Mouse (Mus musculus) G1E (cell line): ENCODE measurements around the gene Ttc39a. TPM values are rescaled to one million over a fixed set of nuclear protein-coding genes. Genes with fewer than 3 reads are reported as not detected.
A peak's percentile ranks its signal among the peaks of the same experiment; 100 is the strongest.

Source experiments
- ATAC-seq: 2 replicates; pipeline ENCODE4 v1.8.0; 2016; ENCODE audit warnings: mild to moderate bottlenecking; ENCODE audit not compliant: insufficient number of reproducible peaks, poor library complexity, low FRiP score, severe bottlenecking; ENCODE audit errors: extremely low read depth
- DNase-seq: peaks from one replicate; pipeline ENCODE4 v3.0.0; 2012; ENCODE audit warnings: low spot score
- H3K27me3 ChIP-seq: 2 replicates; pipeline ENCODE4 v1.6.1; 2012; ENCODE audit warnings: mild to moderate bottlenecking, low read length, inconsistent platforms; ENCODE audit not compliant: insufficient read depth
- H3K36me3 ChIP-seq: replicated peaks from 2 replicates; pipeline ENCODE3; 2012; ENCODE audit warnings: mild to moderate bottlenecking, inconsistent platforms
- H3K4me1 ChIP-seq: 2 replicates; pipeline ENCODE4 v1.6.1; 2012; ENCODE audit warnings: low read depth, low read length, inconsistent platforms, mixed read lengths; ENCODE audit not compliant: insufficient read depth
- H3K4me3 ChIP-seq: 2 replicates; pipeline ENCODE4 v1.5.1; 2012; ENCODE audit warnings: low read depth, mild to moderate bottlenecking, inconsistent platforms, low read length, moderate library complexity, mixed read lengths
- H3K9me3 ChIP-seq: replicated peaks from 2 replicates; pipeline ENCODE4 v1.6.1; 2012; ENCODE audit warnings: inconsistent platforms
- CTCF ChIP-seq: IDR thresholded peaks from 2 replicates; pipeline ENCODE4 v1.5.1; 2012; ENCODE audit warnings: low read depth, low read length, inconsistent platforms, mixed read lengths
- GATA1 ChIP-seq: IDR thresholded peaks from 2 replicates; pipeline ENCODE4 v1.6.1; 2012; ENCODE audit warnings: borderline replicate concordance, low read length, inconsistent platforms, mixed read lengths
- GATA2 ChIP-seq: IDR thresholded peaks from 2 replicates; pipeline ENCODE4 v1.6.1; 2012; ENCODE audit warnings: low read depth, low read length, inconsistent platforms, borderline replicate concordance
- POLR2AphosphoS5 ChIP-seq: IDR thresholded peaks from 2 replicates; pipeline ENCODE4 v1.6.1; 2012; ENCODE audit warnings: low read depth, low read length, inconsistent platforms; ENCODE audit not compliant: insufficient replicate concordance
- TAL1 ChIP-seq: conservative IDR thresholded peaks from 2 replicates; pipeline ENCODE4 v1.6.1; 2012; ENCODE audit warnings: low read depth, low read length, inconsistent platforms, mixed read lengths
- polyA plus RNA-seq: library from polyadenylated mRNA; stranded (reverse); fragments of >175 nt; gene quantifications from 2 replicates; pipeline ENCODE4 v1.2.3, GENCODE M21; 2012
- total RNA-seq, 2 experiments: library from RNA; stranded (forward) in 1 of 2; stranded (reverse) in 1 of 2; fragments of 200-1000 nt in 1 of 2; fragments of >200 nt in 1 of 2; fragmentation: Nextera tagmentation in 1 of 2; gene quantifications; 2 replicates each; pipeline ENCODE4 v1.2.3; 2014 to 2017

Ttc39a gene
- total and polyA plus RNA-seq, 3 experiments = 28.9 to 50.2 (median 40.4) TPM

- ATAC-seq (peak; percentile 76), DNase-seq (peak; percentile 87)
- peaks cover 15% of the 10 kb centered on the region for H3K36me3 ChIP-seq
- H3K4me3 ChIP-seq = peak overlapping the region; percentile 87
- no peak for TF ChIP-seq TAL1
- TF ChIP-seq GATA2 = no peak
- TF ChIP-seq POLR2AphosphoS5 = no peak
- no peak for TF ChIP-seq CTCF
- no peak for TF ChIP-seq GATA1
- peaks cover 11% of the 10 kb centered on the region for H3K27me3 ChIP-seq
- peaks cover 32% of the 10 kb centered on the region for H3K4me1 ChIP-seq
- H3K9me3 ChIP-seq = no peaks in the 10 kb centered on the region
These were observed 70.2 kb downstream of the Ttc39a start for GRCm38 (mm10) chr4:109476554-109477014.

DNA sequence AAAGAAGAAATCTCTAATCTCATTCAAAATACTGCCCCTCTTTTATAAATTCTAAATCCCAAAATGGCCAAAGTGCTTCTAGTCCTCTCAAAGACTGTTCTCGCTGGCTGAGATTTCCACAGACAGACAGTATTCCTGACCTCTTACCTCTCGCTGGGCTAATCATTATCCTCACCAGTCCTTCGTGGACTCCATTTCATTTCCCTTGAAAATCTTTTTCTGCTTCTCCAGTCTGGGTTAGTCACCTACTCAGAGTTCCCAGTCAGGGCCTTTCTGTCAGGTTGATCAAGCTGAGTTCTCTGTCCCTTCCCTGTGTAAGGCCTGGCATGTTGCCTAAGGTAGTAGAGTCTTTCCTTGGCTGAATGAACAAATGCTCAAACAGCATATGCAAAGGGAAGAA lies 71.0 kb downstream of the Ttc39a start:
- DNase-seq (no peak), ATAC-seq (no peak)
- TF ChIP-seq CTCF = no peak
- H3K9me3 ChIP-seq = no peaks in the 10 kb centered on the region
- no peak overlapping the region for H3K4me3 ChIP-seq
- peaks cover 14% of the 10 kb centered on the region for H3K27me3 ChIP-seq
- peaks cover 25% of the 10 kb centered on the region for H3K4me1 ChIP-seq
- H3K36me3 ChIP-seq = peaks cover 7% of the 10 kb centered on the region

- Histone ChIP-seq H3K36me3 (no peaks in the 10 kb centered on the region), H3K4me1 (peaks cover 6% of the 10 kb centered on the region), H3K9me3 (no peaks in the 10 kb centered on the region), H3K27me3 (peaks cover 35% of the 10 kb centered on the region), H3K4me3 (no peak overlapping the region)
- TF ChIP-seq GATA1 = no peak
- no peak for TF ChIP-seq GATA2
- TF ChIP-seq TAL1 = no peak
- no peak for TF ChIP-seq CTCF
- no peak for TF ChIP-seq POLR2AphosphoS5
- DNase-seq = no peak
- ATAC-seq = no peak
These were observed 75.0 kb downstream of the Ttc39a start for GRCm38 (mm10) chr4:109481424-109481823.

GRCm38 (mm10) chr4:109482701-109483100 lies 76.3 kb downstream of the Ttc39a start:
- H3K4me1 ChIP-seq = no peaks in the 10 kb centered on the region; the same call in 1 of the 2 replicates
- no peaks in the 10 kb centered on the region for H3K36me3 ChIP-seq
- H3K9me3 ChIP-seq = no peaks in the 10 kb centered on the region
- ATAC-seq = no peak
- TF ChIP-seq CTCF (no peak), TAL1 (no peak), GATA2 (no peak), GATA1 (no peak), POLR2AphosphoS5 (no peak)
- no peak overlapping the region for H3K4me3 ChIP-seq
- peaks cover 38% of the 10 kb centered on the region for H3K27me3 ChIP-seq
- no peak for DNase-seq

DNA sequence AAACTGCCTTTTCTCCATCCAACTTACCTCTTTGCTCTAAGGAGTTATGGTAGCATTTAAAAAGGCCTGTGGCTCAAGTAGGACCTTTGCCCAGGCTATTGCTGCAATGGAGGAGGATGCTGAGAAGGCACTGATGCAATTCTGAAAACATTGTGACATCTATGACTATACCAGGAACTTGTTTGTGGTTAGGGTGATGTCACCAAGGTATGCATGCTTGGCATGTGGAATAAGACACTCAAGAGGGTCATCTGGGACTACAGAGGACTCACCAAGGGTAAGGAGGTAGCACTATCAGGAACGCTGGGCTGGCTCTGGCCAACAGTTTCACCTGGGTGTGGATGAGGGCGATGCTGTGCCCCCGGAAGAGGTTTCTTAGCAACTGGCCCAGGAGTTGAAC lies 78.2 kb downstream of the Ttc39a start, which contains the start of gene Rnf11:
Gene Rnf11 (minus strand): TSS at position 108 of the 400 bp plus-strand sequence.
- no peak for DNase-seq
- Histone ChIP-seq H3K36me3 (no peaks in the 10 kb centered on the region), H3K4me3 (no peak within 1 kb of the TSS), H3K4me1 (peaks cover 3% of the 10 kb centered on the region), H3K27me3 (peaks cover 36% of the 10 kb centered on the region), H3K9me3 (no peaks in the 10 kb centered on the region)
- ATAC-seq = no peak
- no peak for TF ChIP-seq CTCF
- TF ChIP-seq GATA1 = no peak
- TF ChIP-seq GATA2 = no peak
- no peak for TF ChIP-seq POLR2AphosphoS5
- no peak for TF ChIP-seq TAL1

GRCm38 (mm10) chr4:109488812-109489211 lies 82.4 kb downstream of the Ttc39a start:
- ATAC-seq (no peak), DNase-seq (no peak)
- no peak for TF ChIP-seq GATA2
- TF ChIP-seq GATA1 = no peak
- TF ChIP-seq POLR2AphosphoS5 = no peak
- no peak for TF ChIP-seq CTCF
- no peak for TF ChIP-seq TAL1
- peaks cover 3% of the 10 kb centered on the region for H3K4me1 ChIP-seq
- peaks cover 19% of the 10 kb centered on the region for H3K27me3 ChIP-seq
- no peaks in the 10 kb centered on the region for H3K36me3 ChIP-seq
- no peaks in the 10 kb centered on the region for H3K9me3 ChIP-seq
- no peak overlapping the region for H3K4me3 ChIP-seq

- Histone ChIP-seq H3K27me3 (peaks cover 18% of the 10 kb centered on the region), H3K9me3 (no peaks in the 10 kb centered on the region), H3K4me3 (no peak overlapping the region), H3K4me1 (peaks cover 3% of the 10 kb centered on the region; the same call in 1 of the 2 replicates), H3K36me3 (no peaks in the 10 kb centered on the region)
- TF ChIP-seq POLR2AphosphoS5 (no peak), GATA1 (no peak), GATA2 (no peak), TAL1 (no peak)
- ATAC-seq (no peak), DNase-seq (no peak)
These were observed 87.2 kb downstream of the Ttc39a start for GRCm38 (mm10) chr4:109493581-109493980.

Other genes starting within 250 kb of the Ttc39a start
- 147 and 187 TPM in 2 replicates for gene Osbpl9, start 204.4 kb upstream of the Ttc39a start, total RNA-seq (2014; fragmentation: Nextera tagmentation)
- gene Osbpl9, start 204.4 kb upstream of the Ttc39a start, total RNA-seq (2017) = 71.3 and 77.9 TPM in 2 replicates
- gene Osbpl9, start 204.4 kb upstream of the Ttc39a start, polyA plus RNA-seq = 4.2 and 6.4 TPM in 2 replicates
- not detected in 2 replicates for gene Calr4, start 172.1 kb upstream of the Ttc39a start, total RNA-seq (2014; fragmentation: Nextera tagmentation)
- not detected in 2 replicates for gene Calr4, start 172.1 kb upstream of the Ttc39a start, total RNA-seq (2017)
- 0.09 TPM in 2 replicates for gene Calr4, start 172.1 kb upstream of the Ttc39a start, polyA plus RNA-seq
- 127 and 137 TPM in 2 replicates for gene Eps15, start 126.4 kb upstream of the Ttc39a start, total RNA-seq (2014; fragmentation: Nextera tagmentation)
- 51.6 and 56.8 TPM in 2 replicates for gene Eps15, start 126.4 kb upstream of the Ttc39a start, total RNA-seq (2017)
- gene Eps15, start 126.4 kb upstream of the Ttc39a start, polyA plus RNA-seq = 6.9 and 8.8 TPM in 2 replicates
- 41.8 and 44.4 TPM in 2 replicates for gene Rnf11, start 78.1 kb downstream of the Ttc39a start, total RNA-seq (2014; fragmentation: Nextera tagmentation)
- gene Rnf11, start 78.1 kb downstream of the Ttc39a start, total RNA-seq (2017) = 36.0 and 44.9 TPM in 2 replicates
- gene Rnf11, start 78.1 kb downstream of the Ttc39a start, polyA plus RNA-seq = 14.0 and 14.9 TPM in 2 replicates
- not detected in 2 replicates for gene 4930522H14Rik, start 124.7 kb downstream of the Ttc39a start, total RNA-seq (2014; fragmentation: Nextera tagmentation)
- gene 4930522H14Rik, start 124.7 kb downstream of the Ttc39a start, total RNA-seq (2017) = 0.82 TPM in 1 of 2 replicates, not detected in the other
- gene 4930522H14Rik, start 124.7 kb downstream of the Ttc39a start, polyA plus RNA-seq = not detected in 2 replicates